Mouse (Mus musculus) T-cell, adult 2 months (primary cell): ENCODE results near the gene Mt3.
A peak's percentile ranks its signal among the peaks of the same experiment; 100 is the strongest.
"Not testable (repeated sequence)": the region's sequence is repeated elsewhere in the genome, so short reads cannot be mapped to it uniquely, and the experiment has no call there.

Source experiments
- DNase-seq: peaks from one replicate; pipeline ENCODE4 v3.0.0; 2022; ENCODE audit warnings: low spot score

Mt3 gene

DNA sequence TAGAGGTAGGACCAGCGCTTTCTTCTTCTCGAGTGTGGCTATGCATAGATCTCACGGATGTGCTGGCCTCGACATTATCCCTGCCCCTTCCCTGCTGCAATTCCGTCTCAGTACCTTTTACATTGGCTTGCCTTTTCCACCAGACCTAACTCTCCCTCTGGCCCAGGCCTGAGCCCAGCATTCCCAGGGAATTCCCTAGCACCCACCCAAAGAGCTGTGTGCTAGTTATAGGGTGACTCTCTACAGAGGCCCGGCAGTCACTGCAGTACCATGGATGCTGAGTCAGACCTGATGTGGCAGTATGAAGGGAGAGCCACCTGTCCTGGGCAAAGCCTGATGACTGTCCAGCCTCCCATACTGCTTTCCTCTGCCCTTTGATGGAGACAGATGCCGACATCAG, 1.0 kb downstream of the Mt3 start:
- DNase-seq = no peak

DNA sequence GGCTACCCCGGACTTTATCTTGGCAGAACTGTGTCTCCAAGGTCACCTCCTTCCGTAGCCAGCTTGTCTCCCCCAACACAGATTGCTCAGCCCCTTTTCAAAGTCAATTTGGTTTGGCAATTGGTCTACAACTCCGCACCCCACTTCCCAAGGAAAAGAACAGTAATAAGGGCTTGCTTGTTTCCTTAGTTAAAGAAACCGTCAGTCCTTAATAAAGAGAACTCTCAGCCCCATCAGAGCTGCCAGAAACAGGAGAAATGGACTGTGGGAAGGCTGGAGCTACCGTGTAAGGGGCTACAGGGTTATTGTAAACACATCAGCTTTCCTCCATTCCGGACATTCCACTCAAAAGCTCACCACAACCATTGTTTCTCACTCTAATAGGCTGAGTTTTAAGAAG, 2.1 kb downstream of the Mt3 start:
- DNase-seq = no peak

DNA sequence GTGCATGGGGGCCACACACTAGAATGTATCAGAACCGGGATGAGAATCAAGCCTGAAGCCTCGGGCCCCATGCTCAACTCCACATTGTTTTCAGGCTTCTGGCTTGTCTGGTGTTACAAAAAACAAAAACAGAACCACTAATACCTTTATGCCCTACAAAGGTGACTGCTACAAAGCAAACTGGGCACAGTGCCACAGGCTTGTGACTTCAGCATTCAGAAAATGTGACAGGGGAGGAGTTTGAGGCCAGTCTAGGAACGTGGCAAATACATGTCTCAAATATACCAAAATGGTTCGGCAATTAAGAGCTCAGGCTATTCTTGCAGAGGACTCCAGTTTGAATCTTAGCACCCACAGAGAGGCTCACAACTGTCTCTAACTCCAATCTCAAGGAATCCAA, 3.7 kb downstream of the Mt3 start:
- DNase-seq = no peak

DNA sequence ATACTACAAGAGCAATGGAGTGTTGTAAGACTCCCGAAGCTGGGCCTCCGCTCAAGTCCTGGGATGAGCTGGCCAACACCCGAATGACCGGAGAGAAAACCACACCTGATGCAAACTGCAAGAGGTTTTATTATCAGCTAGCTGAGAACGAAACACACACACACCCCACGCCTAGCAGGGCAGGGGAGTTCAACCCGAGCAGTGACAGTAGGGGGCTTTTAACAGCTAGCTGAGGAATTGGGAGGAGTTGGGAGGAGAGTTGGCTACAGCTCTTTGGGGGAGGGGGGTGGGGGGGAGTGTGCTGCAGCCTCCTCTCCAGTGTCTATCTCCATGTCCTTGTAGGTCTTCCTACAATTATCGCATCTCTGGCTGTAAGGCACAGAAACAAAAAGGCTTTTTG, 13.4 kb downstream of the Mt3 start:
- not testable (repeated sequence) for DNase-seq

DNA sequence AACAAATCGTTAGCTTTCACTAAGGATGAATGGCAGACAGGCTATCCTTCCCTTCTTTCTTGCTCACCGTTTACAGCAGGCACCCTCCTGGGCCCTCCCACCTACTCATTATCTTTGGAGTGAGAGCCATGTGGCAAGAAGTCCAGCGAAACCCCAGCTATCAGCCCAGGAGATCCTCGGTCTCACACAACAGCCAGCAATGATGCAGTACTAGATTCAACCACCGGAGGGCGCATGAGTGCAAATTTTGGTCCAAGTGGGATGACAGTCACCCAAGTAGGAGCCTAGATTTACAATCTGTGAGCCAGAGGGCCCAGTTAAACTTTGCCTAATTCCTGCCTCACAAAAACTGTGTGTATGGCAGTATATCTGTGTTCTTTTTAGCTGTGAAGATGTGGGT, 14.8 kb downstream of the Mt3 start:
- DNase-seq = peak; percentile 69

DNA sequence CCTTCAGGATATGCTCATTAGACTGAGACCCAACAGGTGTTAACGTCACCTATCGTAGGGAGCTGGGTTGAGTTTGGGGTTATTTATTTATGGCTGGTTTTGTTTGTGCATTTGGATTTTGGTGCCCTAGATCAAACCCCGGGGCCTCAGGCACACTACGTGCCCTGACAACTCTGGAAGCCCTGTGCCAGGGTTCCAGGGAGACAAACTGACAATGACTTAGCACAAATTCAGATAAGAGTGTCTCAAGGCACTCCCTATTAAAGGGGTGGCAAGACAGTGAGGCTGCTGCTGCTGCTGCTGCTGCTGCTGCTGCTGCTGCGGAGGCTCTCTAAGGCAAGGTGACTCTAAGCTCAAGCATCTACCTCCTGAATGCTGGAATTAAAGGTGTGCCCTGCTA, 17.1 kb downstream of the Mt3 start:
- DNase-seq = no peak

DNA sequence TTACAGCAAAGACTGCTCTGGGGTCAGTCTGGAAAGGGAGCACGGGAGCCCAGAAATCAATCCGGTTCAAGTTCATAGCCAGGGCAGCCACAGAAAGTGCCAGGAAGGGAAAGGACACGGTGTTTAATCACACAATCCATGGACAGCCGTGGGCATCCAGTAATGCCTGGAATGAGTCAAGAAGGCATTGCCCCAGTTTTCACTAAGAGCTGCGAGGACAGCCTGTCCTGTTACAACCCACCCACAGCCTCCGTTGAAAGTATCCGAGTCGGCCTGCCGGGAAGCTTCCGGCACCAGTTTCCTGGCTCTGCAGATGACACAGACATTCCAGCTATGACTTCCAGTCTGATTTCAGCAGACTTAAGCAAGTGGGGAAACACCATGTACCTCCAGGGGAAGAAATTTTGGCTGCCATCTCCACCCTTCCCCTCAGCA, 18.9 kb downstream of the Mt3 start:
- DNase-seq = no peak

DNA sequence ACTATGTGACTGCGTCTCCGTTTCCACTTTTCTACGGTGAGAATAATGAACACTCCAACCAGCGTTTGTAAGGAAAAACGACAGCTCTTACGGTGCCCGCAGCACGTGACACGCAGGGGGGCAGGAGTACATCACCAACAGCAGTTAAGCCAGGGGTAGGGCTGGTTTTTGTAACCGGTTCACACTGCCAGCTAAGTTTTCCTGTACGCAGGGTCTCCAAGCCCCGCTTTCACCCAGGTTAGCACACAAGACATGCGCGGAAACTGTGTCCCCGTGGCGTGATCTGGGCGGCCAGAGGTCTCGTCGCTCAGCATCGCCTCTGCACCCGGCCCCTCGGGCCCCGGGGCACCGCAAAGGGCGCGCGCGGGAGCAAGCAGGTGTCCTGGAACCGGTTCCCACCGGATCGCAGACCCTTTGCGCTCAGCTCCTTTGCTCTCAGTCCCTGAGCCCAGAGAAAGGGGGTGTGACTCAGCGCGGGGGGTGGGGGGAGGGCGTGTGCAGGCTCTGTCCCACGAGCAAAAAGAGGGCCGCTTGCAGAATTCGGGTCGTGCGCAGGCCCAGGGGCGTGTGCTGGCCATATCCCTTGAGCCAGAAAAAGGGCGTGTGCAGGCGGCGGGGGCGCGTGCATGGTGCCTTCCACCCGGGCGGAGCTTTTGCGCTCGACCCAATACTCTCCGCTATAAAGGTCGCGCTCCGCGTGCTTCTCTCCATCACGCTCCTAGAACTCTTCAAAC, 19.8 kb downstream of the Mt3 start, which contains the start of gene Mt2:
Gene Mt2 (plus strand): TSS at position 590 of the 734 bp plus-strand sequence.
- DNase-seq = no peak

DNA sequence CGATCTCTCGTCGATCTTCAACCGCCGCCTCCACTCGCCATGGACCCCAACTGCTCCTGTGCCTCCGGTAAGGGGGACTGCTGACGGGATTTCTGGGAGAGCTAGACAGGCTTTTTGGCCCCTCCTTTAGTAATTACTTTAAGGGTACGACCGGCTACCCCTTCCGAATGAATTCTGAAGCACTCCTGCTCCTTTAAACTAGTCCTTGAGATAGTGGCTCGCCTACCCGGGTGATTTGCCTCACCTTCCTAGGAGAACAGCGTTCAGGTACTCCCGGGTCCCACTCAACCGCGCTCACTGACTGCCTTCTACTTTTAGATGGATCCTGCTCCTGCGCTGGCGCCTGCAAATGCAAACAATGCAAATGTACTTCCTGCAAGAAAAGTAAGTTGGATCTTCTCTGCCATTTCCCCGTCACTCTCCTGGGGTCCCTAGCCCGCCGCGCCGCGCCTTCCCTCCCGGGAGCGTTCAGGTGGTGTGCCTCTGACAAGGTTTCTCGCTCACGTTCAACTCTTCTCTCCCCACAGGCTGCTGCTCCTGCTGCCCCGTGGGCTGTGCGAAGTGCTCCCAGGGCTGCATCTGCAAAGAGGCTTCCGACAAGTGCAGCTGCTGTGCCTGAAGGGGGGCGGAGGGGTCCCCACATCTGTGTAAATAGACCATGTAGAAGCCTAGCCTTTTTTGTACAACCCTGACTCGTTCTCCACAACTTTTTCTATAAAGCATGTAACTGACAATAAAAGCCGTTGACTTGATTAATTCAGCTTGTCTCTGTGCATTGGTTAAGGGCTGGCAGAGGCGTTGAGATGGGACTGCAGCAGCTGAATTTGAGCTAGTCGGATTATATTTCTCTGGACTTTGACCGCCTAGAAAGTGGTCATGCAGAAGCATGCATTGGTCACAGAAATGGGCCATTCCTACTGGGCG, 20.7 kb downstream of the Mt3 start:
- no peak for DNase-seq

DNA sequence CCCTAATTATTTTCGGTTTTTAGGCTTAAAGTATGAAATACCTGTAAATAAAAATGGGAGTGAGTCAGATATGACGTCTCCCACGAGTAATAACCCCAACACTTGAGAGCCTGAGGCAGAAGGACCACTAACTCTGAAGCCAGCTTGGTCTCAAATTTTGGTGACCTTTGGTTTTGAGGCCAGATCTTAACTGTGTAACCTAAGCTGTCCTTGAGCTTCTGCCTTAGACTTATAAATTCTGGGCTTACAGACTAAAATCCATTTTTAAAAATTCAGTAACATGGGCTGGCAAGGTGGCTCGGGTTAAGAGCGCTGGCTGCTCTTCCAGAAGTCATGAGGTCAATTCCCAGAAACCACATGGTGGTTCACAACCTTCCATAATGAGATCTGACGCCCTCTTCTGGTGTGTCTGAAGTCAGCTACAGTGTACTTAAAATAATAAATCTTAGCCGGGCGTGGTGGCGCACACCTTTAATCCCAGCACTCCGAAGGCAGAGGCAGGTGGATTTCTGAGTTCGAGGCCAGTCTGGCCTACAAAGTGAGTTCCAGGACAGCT, 21.5 kb downstream of the Mt3 start:
- no peak for DNase-seq

DNA sequence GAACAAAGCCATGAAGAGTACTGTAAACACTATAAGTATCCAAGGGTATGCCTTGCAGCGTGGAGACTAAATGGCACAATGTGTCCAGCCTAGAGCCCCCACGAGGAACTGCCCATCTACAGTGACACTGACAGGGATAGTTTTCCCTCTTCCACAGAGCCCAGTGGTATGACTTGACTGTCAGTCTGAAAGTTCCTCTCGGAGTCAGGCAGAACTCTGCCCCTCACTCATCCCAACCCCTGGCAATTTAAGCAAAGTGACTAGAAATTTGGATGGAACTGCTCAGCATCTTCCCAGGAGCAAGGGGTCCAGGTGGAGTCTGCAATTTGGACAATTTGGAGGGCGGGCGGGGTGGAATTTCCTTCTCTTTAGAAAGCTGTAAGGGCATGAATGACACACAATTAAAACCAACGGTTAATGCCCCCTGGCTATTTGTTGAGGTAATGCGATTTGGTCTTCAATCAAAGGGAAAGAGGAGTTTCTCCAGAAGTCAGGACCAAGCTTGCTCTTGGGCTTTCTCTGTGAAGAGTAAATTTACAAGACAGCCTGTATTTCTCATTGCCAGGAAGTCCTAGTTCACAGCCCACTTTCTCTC, 22.3 kb downstream of the Mt3 start:
- no peak for DNase-seq

DNA sequence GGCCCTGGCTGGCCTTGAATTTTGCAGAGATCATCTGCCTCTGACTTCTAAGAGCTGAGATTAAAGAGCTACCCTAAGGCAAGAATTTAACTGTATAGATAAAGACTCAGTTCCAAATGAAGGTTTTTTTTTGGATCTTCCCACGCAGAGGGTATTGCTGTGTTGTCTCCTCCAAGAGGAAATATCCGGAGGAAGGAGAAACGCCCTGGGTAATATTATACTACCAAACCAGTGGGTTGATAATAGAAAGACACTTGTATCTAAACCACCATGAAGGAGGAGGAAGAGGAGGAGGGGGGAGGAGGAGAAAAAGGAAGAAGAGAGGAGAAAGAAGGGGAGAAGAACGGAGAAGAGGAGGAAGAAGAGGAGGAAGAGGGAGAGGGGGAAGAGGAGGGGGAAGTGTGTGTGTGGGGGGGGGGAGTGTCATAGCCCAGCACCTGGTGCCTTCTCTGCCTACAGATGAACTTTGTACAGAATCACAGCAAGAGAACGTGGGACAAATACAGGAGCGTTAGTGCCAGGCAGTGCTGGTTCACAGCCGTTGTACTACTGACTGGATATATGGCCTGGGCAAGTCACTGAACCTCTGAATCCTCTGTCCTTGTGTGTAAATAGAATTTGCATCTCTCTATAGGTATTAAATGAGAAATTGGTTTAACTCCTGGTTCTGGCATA, 25.4 kb downstream of the Mt3 start:
- no peak for DNase-seq

DNA sequence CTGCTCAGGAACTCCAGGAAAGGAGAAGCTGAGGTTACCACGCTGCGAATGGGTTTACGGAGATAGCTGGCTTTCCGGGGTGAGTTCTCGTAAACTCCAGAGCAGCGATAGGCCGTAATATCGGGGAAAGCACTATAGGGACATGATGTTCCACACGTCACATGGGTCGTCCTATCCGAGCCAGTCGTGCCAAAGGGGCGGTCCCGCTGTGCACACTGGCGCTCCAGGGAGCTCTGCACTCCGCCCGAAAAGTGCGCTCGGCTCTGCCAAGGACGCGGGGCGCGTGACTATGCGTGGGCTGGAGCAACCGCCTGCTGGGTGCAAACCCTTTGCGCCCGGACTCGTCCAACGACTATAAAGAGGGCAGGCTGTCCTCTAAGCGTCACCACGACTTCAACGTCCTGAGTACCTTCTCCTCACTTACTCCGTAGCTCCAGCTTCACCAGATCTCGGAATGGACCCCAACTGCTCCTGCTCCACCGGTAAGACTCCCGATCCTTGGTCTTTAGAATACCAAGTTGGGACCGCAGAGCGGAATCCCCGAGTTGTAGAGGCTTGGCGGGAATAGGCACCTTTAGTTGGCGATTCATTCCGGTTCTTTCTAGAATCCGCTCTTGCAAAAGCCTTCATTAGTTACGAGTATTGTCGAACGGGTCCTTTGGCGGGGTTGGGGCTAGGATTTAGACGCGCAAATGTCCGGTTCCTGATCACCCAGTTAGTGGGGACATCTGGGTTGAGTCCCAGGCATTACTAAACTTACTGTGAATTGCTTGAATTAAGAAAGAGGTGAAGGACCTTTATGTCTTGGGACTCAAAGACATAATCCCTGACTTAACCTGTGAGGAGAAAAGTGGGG, 26.7 kb downstream of the Mt3 start, which contains the start of gene Mt1:
Gene Mt1 (plus strand): TSS at position 226 of the 856 bp plus-strand sequence.
- peak; percentile 65 for DNase-seq

DNA sequence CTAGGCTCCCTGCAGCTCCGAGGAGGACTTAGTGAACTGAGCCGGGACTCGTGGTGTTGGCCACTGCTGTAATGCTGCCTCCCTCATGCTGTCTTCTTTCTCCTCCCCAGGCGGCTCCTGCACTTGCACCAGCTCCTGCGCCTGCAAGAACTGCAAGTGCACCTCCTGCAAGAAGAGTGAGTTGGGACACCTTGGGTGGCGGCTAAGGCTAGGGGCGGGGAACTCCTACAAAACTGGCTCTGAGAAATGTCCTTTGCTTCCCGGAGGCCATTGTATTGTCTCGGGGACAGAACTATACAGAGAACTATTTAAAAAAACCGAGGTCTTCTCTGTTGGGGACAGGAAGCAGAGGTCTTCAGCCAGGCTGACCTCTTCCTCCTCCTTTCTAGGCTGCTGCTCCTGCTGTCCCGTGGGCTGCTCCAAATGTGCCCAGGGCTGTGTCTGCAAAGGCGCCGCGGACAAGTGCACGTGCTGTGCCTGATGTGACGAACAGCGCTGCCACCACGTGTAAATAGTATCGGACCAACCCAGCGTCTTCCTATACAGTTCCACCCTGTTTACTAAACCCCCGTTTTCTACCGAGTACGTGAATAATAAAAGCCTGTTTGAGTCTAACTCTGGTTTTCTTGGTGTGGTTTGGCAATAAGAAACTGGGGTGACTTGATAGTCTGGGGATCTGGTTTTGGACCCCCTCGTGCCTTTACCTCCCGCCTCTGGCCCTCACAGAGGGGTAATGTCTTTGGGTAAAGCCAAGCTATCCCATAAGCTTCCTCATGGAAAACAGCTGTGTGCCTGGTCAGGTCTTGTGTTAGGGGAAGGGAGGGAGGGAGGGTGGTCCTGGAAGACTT, 27.5 kb downstream of the Mt3 start:
- no peak for DNase-seq

DNA sequence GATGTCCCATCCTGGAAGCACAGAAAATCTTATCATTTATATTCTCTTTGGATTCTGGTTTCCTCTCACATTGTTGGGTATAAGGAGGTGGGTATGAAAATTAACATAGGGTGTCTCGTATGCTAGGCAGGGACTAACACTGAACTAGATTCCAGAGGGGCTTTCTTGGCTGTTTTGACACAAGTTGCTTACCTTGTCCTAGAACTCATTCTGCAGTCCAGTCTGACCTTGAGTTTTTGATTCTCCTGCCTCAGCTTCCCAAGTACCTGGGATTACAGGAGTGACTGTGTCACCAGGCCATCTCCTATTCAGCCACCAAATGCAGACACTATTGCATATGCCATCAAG, 28.1 kb downstream of the Mt3 start:
- DNase-seq = no peak

DNA sequence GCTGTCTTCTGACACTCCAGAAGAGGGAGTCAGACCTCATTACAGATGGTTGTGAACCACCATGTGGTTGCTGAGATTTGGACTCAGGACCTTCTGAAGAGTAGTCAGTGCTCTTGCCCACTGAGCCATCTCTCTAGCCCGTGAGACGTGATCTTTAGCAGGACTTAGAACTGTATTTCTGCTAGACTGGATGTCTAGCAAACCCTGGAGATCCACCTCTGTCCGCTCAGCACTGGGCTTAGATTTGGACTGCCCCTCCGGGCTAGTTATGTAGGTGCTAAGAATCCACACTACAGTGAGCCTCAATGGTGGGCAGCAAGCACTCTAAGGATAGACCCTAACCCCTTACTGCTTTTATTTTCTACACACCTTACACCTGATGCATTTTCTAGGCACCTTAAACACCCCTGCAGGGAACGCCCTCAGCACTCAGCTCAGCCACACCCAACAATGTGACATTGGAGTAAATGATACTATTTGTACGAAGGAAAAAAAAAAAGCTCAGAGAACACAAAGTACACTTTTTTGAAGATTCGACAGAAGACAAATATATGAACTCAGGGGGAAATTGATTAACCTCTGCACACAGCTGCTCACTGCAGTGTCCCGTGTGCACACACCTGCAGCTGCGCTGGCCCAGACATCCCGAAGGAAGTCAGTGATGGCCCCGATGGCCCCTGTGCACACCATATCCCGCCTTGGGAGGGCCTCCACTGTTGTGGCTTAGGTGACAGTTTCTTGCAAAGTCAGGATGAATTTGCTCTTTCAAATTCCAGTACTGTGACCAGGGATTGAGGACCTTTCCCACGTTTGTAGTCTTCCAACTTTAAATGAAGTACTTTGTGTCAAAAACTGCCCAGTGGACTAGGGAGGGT, 29.9 kb downstream of the Mt3 start:
- DNase-seq = no peak

DNA sequence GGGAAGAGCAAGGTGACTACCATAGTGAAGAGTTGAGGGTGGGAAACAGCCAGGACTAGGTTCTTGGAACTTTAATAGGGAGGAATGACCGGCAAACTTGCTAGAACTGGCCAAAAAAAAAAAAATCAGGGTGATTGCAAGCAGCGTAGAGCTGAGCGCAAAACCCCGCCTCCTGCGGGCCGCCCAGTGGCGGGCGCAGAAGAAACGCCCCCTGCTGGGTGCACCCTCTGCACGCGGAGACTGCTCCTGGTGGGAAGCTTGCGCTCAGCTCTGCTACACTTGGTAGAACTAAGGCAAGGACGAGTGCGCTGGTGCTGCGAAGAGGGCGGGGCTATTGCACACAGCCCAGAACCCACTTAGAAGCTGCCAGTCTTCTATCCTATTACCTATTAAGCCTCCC, 30.7 kb downstream of the Mt3 start:
- peak; percentile 73 for DNase-seq

DNA sequence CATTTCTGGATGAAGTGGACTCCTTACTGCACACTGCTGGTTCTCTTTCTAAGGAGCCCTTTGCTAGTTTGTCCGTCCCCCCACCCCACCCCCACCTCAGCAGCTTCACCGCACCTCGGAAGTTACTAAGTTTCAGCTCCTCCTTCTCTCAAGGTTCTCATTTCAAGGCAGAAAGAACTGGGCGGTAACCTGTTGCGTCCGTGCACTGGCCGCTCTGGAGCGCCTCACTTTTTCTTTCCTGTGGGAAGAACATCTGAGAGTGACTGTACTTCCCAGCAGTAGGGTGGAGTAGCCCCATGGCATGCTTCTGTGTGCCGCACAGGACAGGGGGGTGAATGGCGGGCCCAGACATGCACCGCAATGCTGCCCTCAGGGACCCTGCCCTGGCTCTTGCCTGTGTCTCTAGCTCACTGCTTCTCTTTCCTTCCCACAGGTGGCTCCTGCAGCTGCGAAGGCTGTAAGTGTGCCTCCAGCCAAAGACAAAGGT, 32.0 kb downstream of the Mt3 start:
- no peak for DNase-seq

DNA sequence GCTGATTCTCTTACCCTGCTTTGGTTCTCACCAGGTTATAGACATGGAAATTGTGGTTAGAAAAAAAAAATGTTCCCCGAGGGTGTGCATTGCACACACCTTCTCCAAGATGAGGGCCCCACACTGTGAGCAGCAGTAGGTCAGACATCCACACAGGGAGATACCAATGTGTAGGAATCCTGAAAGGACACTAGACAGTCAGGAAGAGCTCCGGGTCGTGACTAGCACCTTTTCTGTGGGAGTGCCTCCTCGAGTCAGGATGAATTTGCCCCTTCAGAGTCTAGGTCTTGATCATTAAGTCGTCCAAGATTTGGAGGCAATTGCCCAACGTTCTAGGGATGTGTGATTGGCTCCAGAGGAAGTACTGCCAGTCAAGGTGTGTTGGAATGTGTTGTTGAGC, 33.4 kb downstream of the Mt3 start:
- DNase-seq = no peak
